Mouse (Mus musculus): ENCODE results near the gene Ddx56. TPM values are rescaled to one million over a fixed set of nuclear protein-coding genes. Genes with fewer than 3 reads are reported as not detected.
A peak's percentile ranks its signal among the peaks of the same experiment; 100 is the strongest.

The Ddx56 gene
- polyA plus RNA-seq, 1 experiment from 2014 or later, result 50.3 TPM

- Histone ChIP-seq H3K27ac (replicated peaks) (no peak overlapping the region), H3K4me3 (ENCODE audit: low read depth, low read length) (no peak overlapping the region), H3K27me3 (ENCODE audit: control insufficient read depth, insufficient read depth, low read length) (no peaks in the 10 kb centered on the region), H3K4me2 (replicated peaks; ENCODE audit: low read depth) (no peak overlapping the region), H3K4me1 (replicated peaks; ENCODE audit: control insufficient read depth, insufficient read depth) (no peaks in the 10 kb centered on the region), H3K36me3 (ENCODE audit: control insufficient read depth, insufficient read depth, low read length) (no peaks in the 10 kb centered on the region), H3K9me3 (ENCODE audit: control insufficient read depth, low read length) (no peaks in the 10 kb centered on the region), H3K9ac (ENCODE audit: low read length) (no peak overlapping the region)
- ATAC-seq (ENCODE audit: low FRiP score, low TSS enrichment) (no peak), DNase-seq (ENCODE audit: low spot score) (no peak)
- no peak for TF ChIP-seq EP300 (optimal IDR thresholded peaks at IDR 0.05)
- no peak for TF ChIP-seq CTCF (IDR thresholded peaks at IDR 0.05; ENCODE audit: low read depth)
- 50% methylated on average over 19 of the region's 19 CpGs for WGBS
These were observed 22.9 kb downstream of the Ddx56 start for GRCm38 (mm10) chr11:6244707-6245106.

GRCm38 (mm10) chr11:6233025-6233424, 34.5 kb downstream of the Ddx56 start:
- H3K27ac ChIP-seq (replicated peaks), result no peak overlapping the region
- peak; percentile 79 for ATAC-seq (ENCODE audit: low FRiP score, low TSS enrichment)
- H3K4me2 ChIP-seq (replicated peaks; ENCODE audit: low read depth), result no peak overlapping the region
- no peak overlapping the region for H3K9ac ChIP-seq (ENCODE audit: low read length)
- no peaks in the 10 kb centered on the region for H3K4me1 ChIP-seq (replicated peaks; ENCODE audit: control insufficient read depth, insufficient read depth)
- peak; percentile 39 for DNase-seq (ENCODE audit: low spot score)
- TF ChIP-seq CTCF (IDR thresholded peaks at IDR 0.05; ENCODE audit: low read depth) (no peak), EP300 (optimal IDR thresholded peaks at IDR 0.05) (no peak)
- H3K9me3 ChIP-seq (ENCODE audit: control insufficient read depth, low read length), result no peaks in the 10 kb centered on the region
- no peak overlapping the region for H3K4me3 ChIP-seq (ENCODE audit: low read depth, low read length)
- H3K27me3 ChIP-seq (ENCODE audit: control insufficient read depth, insufficient read depth, low read length), result no peaks in the 10 kb centered on the region
- WGBS, result 91% methylated on average over 4 of the region's 4 CpGs
- H3K36me3 ChIP-seq (ENCODE audit: control insufficient read depth, insufficient read depth, low read length), result no peaks in the 10 kb centered on the region

- 62% methylated on average over 7 of the region's 7 CpGs for WGBS
- Histone ChIP-seq H3K9ac (ENCODE audit: low read length) (no peak within 1 kb of the TSS), H3K36me3 (ENCODE audit: control insufficient read depth, insufficient read depth, low read length) (no peaks in the 10 kb centered on the region), H3K4me3 (ENCODE audit: low read depth, low read length) (no peak within 1 kb of the TSS), H3K27me3 (ENCODE audit: control insufficient read depth, insufficient read depth, low read length) (no peaks in the 10 kb centered on the region), H3K4me1 (replicated peaks; ENCODE audit: control insufficient read depth, insufficient read depth) (no peaks in the 10 kb centered on the region), H3K27ac (replicated peaks) (no peak within 1 kb of the TSS), H3K4me2 (replicated peaks; ENCODE audit: low read depth) (no peak within 1 kb of the TSS), H3K9me3 (ENCODE audit: control insufficient read depth, low read length) (no peaks in the 10 kb centered on the region)
- no peak for TF ChIP-seq EP300 (optimal IDR thresholded peaks at IDR 0.05)
- DNase-seq (ENCODE audit: low spot score) (no peak), ATAC-seq (ENCODE audit: low FRiP score, low TSS enrichment) (0 out of 2 replicates have a peak, but pooled peaks have one; percentile 34)
These were observed 37.6 kb downstream of the Ddx56 start, which contains the start of gene Npc1l1 for GRCm38 (mm10) chr11:6230012-6230411. Npc1l1 (minus strand) TSS chr11:6230143.

DNA sequence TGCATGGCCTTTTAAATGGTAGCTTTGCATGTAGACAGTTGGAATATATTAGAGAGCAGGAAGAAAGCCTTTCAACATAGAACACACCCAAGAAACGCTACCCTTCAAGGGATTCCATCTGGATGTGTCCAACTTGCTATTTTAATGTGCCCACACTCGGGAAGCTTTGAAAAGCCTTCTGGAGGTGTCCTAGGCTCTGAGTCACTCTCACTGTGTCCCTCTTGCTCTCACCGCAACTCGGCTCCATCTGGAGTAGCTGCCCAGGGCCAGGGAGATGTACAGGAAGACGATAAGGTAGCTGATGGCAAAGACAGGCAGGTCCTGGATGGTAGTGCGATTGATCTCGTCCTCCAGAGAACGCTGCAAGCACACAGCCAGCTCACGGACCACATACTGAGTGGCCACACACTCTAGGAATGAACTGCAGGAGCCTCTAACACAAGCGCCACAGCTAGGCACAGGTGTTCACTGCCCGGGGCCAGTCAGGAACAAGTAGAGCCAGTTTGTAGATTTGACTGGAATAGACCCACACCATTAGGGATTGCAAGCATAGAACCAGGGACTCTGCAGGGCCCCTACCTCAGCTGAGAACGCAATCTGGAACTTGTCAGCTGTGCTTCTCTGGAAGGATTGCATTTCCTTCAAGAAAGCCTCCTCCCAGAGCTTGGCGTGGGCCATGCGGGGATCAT, 42.9 kb downstream of the Ddx56 start:
- Histone ChIP-seq H3K36me3 (ENCODE audit: control insufficient read depth, insufficient read depth, low read length) (no peaks in the 10 kb centered on the region), H3K4me1 (replicated peaks; ENCODE audit: control insufficient read depth, insufficient read depth) (no peaks in the 10 kb centered on the region), H3K9me3 (ENCODE audit: control insufficient read depth, low read length) (no peaks in the 10 kb centered on the region), H3K4me3 (ENCODE audit: low read depth, low read length) (no peak overlapping the region), H3K4me2 (replicated peaks; ENCODE audit: low read depth) (no peak overlapping the region), H3K9ac (ENCODE audit: low read length) (no peak overlapping the region), H3K27ac (replicated peaks) (no peak overlapping the region), H3K27me3 (ENCODE audit: control insufficient read depth, insufficient read depth, low read length) (no peaks in the 10 kb centered on the region)
- TF ChIP-seq CTCF (IDR thresholded peaks at IDR 0.05; ENCODE audit: low read depth) (no peak), EP300 (optimal IDR thresholded peaks at IDR 0.05) (no peak)
- DNase-seq (ENCODE audit: low spot score) (no peak), ATAC-seq (ENCODE audit: low FRiP score, low TSS enrichment) (no peak)
- 66% methylated on average over 14 of the region's 14 CpGs for WGBS

DNA sequence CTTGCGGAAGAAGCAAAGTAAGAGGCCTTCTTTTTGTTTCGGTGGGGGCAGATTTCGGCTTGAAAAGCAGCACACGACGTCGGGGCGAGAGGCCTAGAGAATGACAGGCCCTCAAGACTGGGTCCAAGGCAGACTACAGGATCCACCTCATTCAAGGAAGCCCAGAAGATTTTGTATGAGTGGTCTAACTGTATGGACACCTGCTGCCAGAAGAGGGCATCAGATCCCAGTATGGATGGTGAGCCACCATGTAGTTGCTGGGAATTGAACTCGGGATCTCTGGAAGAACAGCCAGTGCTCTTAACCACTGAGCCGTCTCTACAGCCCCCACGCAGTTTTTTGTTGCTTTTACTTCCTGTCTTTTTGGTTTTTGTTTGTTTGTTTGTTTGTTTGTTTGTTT, 45.4 kb downstream of the Ddx56 start:
- H3K4me3 ChIP-seq (ENCODE audit: low read depth, low read length), result no peak overlapping the region
- H3K27me3 ChIP-seq (ENCODE audit: control insufficient read depth, insufficient read depth, low read length), result no peaks in the 10 kb centered on the region
- H3K9me3 ChIP-seq (ENCODE audit: control insufficient read depth, low read length), result no peaks in the 10 kb centered on the region
- H3K4me1 ChIP-seq (replicated peaks; ENCODE audit: control insufficient read depth, insufficient read depth), result no peaks in the 10 kb centered on the region
- DNase-seq (ENCODE audit: low spot score), result no peak
- TF ChIP-seq CTCF (IDR thresholded peaks at IDR 0.05; ENCODE audit: low read depth) (0 out of 2 replicates have a peak, but pooled peaks have one; percentile 14), EP300 (optimal IDR thresholded peaks at IDR 0.05) (no peak)
- H3K27ac ChIP-seq (replicated peaks), result no peak overlapping the region
- H3K36me3 ChIP-seq (ENCODE audit: control insufficient read depth, insufficient read depth, low read length), result no peaks in the 10 kb centered on the region
- H3K4me2 ChIP-seq (replicated peaks; ENCODE audit: low read depth), result no peak overlapping the region
- H3K9ac ChIP-seq (ENCODE audit: low read length), result no peak overlapping the region
- 88% methylated on average over 10 of the region's 10 CpGs for WGBS
- no peak for ATAC-seq (ENCODE audit: low FRiP score, low TSS enrichment)

DNA sequence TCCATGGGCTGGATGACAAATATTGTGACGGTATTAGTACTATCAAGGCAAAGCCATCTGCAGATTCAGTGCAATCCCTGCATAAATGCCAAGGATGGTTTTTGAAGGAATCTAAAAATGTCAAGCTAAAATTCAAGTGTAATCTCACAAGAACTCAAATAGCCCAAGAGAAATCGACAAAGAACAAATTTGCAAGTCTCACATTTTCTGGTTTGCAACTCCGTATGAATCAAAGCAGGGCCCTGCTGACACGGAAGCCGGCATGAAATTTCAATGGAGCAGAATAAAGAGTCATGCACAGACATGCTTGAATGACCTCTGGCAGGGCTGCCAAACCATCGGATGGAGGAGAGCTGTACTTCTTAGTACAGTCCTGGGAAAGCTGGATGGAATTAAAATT, 47.6 kb downstream of the Ddx56 start:
- Histone ChIP-seq H3K27ac (replicated peaks) (no peak overlapping the region), H3K4me3 (ENCODE audit: low read depth, low read length) (no peak overlapping the region), H3K9ac (ENCODE audit: low read length) (no peak overlapping the region), H3K9me3 (ENCODE audit: control insufficient read depth, low read length) (no peaks in the 10 kb centered on the region), H3K27me3 (ENCODE audit: control insufficient read depth, insufficient read depth, low read length) (no peaks in the 10 kb centered on the region), H3K4me2 (replicated peaks; ENCODE audit: low read depth) (no peak overlapping the region), H3K36me3 (ENCODE audit: control insufficient read depth, insufficient read depth, low read length) (no peaks in the 10 kb centered on the region), H3K4me1 (replicated peaks; ENCODE audit: control insufficient read depth, insufficient read depth) (no peaks in the 10 kb centered on the region)
- WGBS, result 86% methylated on average over 6 of the region's 6 CpGs
- DNase-seq (ENCODE audit: low spot score) (no peak), ATAC-seq (ENCODE audit: low FRiP score, low TSS enrichment) (no peak)
- TF ChIP-seq EP300 (optimal IDR thresholded peaks at IDR 0.05), result no peak
- TF ChIP-seq CTCF (IDR thresholded peaks at IDR 0.05; ENCODE audit: low read depth), result no peak
